Mouse (Mus musculus): ENCODE results near the gene Arhgap21. TPM values are rescaled to one million over a fixed set of nuclear protein-coding genes. Genes with fewer than 3 reads are reported as not detected.

Gene Arhgap21
- polyA plus RNA-seq, 1 experiment from 2014 or later, result 41.5 TPM

- Histone ChIP-seq H3K9ac (replicated peaks) (no peak overlapping the region), H3K36me3 (no peaks in the 10 kb centered on the region), H3K27ac (replicated peaks) (peak overlapping the region; percentile 1), H3K27me3 (no peaks in the 10 kb centered on the region), H3K9me3 (no peaks in the 10 kb centered on the region), H3K4me2 (replicated peaks) (peak overlapping the region; percentile 43), H3K4me3 (peak overlapping the region; percentile 3; the same call in 1 of the 2 replicates), H3K4me1 (peaks cover 70% of the 10 kb centered on the region)
- ATAC-seq (replicated peaks), result no peak
- 66% methylated on average over 5 of the region's 5 CpGs for WGBS
These were observed 5.4 kb downstream of the Arhgap21 start for GRCm38 (mm10) chr2:20963226-20963805.

- Histone ChIP-seq H3K4me1 (peaks cover 70% of the 10 kb centered on the region), H3K36me3 (no peaks in the 10 kb centered on the region), H3K27ac (replicated peaks) (peak overlapping the region; percentile 79), H3K27me3 (no peaks in the 10 kb centered on the region), H3K4me2 (replicated peaks) (peak overlapping the region; percentile 43), H3K9ac (replicated peaks) (peak overlapping the region; percentile 40), H3K4me3 (peak overlapping the region; percentile 20; the same call in 1 of the 2 replicates), H3K9me3 (no peaks in the 10 kb centered on the region)
- 15% methylated on average over 2 of the region's 2 CpGs for WGBS
- peak; percentile 44 for ATAC-seq (replicated peaks)
These were observed 6.4 kb downstream of the Arhgap21 start for GRCm38 (mm10) chr2:20962284-20962683.

- peak overlapping the region; percentile 43 for H3K4me2 ChIP-seq (replicated peaks)
- H3K9me3 ChIP-seq, result no peaks in the 10 kb centered on the region
- 14% methylated on average over 6 of the region's 6 CpGs for WGBS
- peak overlapping the region; percentile 40 for H3K9ac ChIP-seq (replicated peaks)
- no peaks in the 10 kb centered on the region for H3K36me3 ChIP-seq
- ATAC-seq (replicated peaks), result peak; percentile 20; the same call in 1 of the 2 replicates
- peak overlapping the region; percentile 20 for H3K4me3 ChIP-seq
- no peaks in the 10 kb centered on the region for H3K27me3 ChIP-seq
- peaks cover 70% of the 10 kb centered on the region for H3K4me1 ChIP-seq
- peak overlapping the region; percentile 79 for H3K27ac ChIP-seq (replicated peaks)
These were observed 6.9 kb downstream of the Arhgap21 start for GRCm38 (mm10) chr2:20961825-20962224.

- ATAC-seq (replicated peaks), result no peak
- WGBS, result 24% methylated on average over 8 of the region's 8 CpGs
- Histone ChIP-seq H3K27ac (replicated peaks) (peak overlapping the region; percentile 85), H3K4me3 (0 out of 2 replicates have a peak overlapping the region, but pooled peaks have one; percentile 8), H3K36me3 (no peaks in the 10 kb centered on the region), H3K27me3 (no peaks in the 10 kb centered on the region), H3K4me1 (peaks cover 71% of the 10 kb centered on the region), H3K9ac (replicated peaks) (no peak overlapping the region; the same call in 1 of the 2 replicates), H3K4me2 (replicated peaks) (peak overlapping the region; percentile 43), H3K9me3 (no peaks in the 10 kb centered on the region)
These were observed 7.4 kb downstream of the Arhgap21 start for GRCm38 (mm10) chr2:20961295-20961694.

DNA sequence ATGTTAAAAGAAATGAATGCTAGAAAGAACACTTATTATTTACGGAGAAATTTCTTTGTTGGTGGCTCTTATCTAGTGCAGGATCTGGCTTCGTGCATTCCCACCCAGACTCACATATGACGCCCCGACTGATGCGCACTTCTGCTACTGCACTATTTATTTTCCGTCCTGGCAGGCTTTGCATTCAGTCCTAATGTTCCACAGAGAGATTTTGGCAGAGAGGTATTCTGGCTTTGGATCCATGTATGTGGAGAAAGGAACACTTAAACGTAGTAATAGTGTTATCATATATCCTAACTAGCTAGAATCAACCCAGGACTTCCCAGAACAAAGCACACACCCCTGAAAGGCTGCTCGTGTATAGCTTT lies 8.0 kb downstream of the Arhgap21 start:
- 36% methylated on average over 8 of the region's 8 CpGs for WGBS
- H3K4me1 ChIP-seq, result peaks cover 71% of the 10 kb centered on the region

DNA sequence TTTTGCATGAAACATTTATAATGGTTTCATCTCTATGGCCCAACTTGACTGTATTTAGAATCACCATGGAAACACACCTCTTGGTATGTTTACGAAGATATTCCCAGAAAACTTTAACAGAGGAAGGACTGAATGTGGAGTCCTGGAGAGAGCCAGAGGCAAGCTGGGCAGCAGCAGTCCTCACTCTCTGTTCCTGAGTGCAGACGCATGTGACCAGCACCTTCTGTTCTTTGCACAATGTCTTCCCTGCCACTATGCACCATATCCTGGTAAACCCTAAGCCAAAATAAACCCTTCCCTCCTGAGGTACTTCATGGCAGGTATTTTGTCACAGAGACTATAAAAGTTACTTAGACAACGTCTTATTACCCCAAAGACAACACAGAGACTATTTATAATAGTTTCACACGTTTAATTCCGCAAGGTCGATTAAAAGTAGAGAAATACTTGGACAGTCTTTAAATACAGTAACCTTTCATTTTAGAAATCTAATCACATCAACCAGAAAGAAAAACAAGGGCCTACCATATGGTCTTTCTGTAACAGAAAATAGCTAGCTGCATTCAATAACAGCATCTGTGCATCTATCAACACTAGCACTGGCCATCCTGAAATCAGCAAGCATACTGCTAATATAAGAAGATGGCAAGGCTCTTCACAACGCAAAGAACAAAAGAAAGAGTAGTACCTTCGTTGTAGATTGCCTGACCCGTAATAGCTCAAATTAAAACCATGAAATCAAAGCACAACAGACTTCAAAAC lies 8.6 kb downstream of the Arhgap21 start:
- Histone ChIP-seq H3K9ac (replicated peaks) (peak overlapping the region; percentile 32), H3K9me3 (no peaks in the 10 kb centered on the region), H3K27ac (replicated peaks) (peak overlapping the region; percentile 85), H3K27me3 (no peaks in the 10 kb centered on the region), H3K36me3 (no peaks in the 10 kb centered on the region), H3K4me2 (replicated peaks) (peak overlapping the region; percentile 43), H3K4me1 (peaks cover 73% of the 10 kb centered on the region), H3K4me3 (peak overlapping the region; percentile 16)
- ATAC-seq (replicated peaks), result peak; percentile 69
- 36% methylated on average over 9 of the region's 9 CpGs for WGBS

More for the DNA sequence above, 8.0 kb downstream of the Arhgap21 start:
- Histone ChIP-seq H3K9ac (replicated peaks) (peak overlapping the region; percentile 32), H3K4me2 (replicated peaks) (peak overlapping the region; percentile 43), H3K36me3 (no peaks in the 10 kb centered on the region), H3K4me3 (peak overlapping the region; percentile 16), H3K9me3 (no peaks in the 10 kb centered on the region), H3K27me3 (no peaks in the 10 kb centered on the region), H3K27ac (replicated peaks) (peak overlapping the region; percentile 85)
- ATAC-seq (replicated peaks), result no peak

DNA sequence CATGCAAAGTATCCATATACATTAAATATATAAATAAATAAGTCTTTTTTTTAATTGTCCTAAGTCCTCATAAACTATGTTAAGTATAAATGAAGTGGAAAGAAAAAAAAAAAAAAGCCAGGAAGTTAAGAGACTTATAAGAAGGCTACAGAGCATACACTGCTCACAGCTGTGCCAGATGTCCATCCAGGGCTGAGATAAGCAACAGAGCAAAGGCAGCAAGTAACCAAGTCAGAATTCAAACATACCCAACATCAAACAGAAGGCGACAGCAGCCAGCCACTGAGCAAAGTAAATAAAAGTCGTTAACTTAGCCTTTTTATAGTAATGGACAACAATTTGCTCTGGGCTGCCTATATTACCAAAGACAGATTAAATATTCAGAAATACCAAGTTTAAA lies 9.6 kb downstream of the Arhgap21 start:
- peak overlapping the region; percentile 85 for H3K27ac ChIP-seq (replicated peaks)
- H3K36me3 ChIP-seq, result no peaks in the 10 kb centered on the region
- H3K27me3 ChIP-seq, result no peaks in the 10 kb centered on the region
- no peak overlapping the region for H3K4me2 ChIP-seq (replicated peaks)
- ATAC-seq (replicated peaks), result no peak
- no peak overlapping the region for H3K9ac ChIP-seq (replicated peaks)
- H3K4me3 ChIP-seq, result no peak overlapping the region
- peaks cover 68% of the 10 kb centered on the region for H3K4me1 ChIP-seq
- WGBS, result 56% methylated on average over 2 of the region's 2 CpGs
- H3K9me3 ChIP-seq, result no peaks in the 10 kb centered on the region

DNA sequence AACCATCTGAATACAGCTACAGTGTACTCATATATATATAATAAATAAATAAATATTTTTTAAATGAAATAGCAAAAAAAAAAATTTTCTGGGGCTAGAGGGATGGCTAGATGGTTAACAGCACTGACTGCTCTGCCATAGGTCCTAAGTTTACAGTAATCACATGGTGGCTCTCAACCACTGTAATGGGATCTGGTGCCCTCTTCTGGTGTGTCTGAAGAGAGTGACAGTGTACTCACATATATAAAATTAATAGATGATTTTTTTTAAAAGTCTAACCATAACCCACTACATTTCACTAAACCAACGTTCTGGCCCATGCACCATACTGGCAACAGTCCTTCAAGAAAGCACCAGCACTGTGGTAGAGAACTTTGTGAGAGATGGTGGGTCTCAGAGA lies 10.7 kb downstream of the Arhgap21 start:
- H3K4me1 ChIP-seq, result peaks cover 64% of the 10 kb centered on the region
- no peaks in the 10 kb centered on the region for H3K36me3 ChIP-seq
- no peak overlapping the region for H3K9ac ChIP-seq (replicated peaks)
- no peak for ATAC-seq (replicated peaks)
- H3K4me3 ChIP-seq, result no peak overlapping the region
- WGBS, result 91% methylated on average over 1 of the region's 1 CpGs
- no peaks in the 10 kb centered on the region for H3K27me3 ChIP-seq
- H3K27ac ChIP-seq (replicated peaks), result no peak overlapping the region
- H3K9me3 ChIP-seq, result no peaks in the 10 kb centered on the region
- H3K4me2 ChIP-seq (replicated peaks), result no peak overlapping the region

DNA sequence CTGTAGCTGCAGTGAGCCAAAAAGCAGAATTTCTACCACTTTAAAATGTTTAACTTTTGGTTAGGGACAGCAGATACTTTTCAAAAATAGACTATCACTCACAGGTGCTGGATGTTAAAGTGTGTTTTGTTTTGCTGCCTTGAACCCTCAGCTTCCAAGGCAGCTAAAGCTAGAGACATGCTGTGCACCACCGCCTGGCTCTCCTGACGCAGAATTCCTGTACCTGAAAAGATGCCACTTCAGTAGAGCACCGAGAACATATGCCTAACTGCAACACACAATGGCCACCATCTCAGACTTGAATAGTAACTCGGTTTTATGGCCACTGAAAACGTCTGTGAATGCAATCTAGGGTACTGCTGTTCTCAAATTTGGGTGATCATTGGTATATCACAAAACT lies 12.0 kb downstream of the Arhgap21 start:
- H3K4me3 ChIP-seq, result no peak overlapping the region
- WGBS, result 60% methylated on average over 5 of the region's 5 CpGs

DNA sequence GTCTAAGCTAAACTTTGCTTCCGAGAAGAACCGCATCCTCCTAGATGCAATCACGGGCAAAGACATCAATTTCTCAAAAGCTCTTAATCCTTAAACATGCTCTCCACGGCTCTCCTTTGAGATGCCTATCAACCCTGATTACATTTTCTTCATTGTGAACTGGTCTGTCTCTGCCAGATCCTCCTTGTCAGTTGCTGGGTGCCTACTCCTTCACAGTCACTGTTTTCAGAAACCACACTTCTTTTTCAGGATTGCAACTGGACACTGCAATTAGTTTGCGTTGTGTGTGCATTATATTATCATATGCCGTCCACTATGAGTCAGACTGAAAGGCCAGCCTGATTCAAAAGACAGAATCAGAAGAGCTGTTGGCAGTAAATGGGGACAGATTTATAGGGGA lies 12.7 kb downstream of the Arhgap21 start:
- no peak for ATAC-seq (replicated peaks)
- no peaks in the 10 kb centered on the region for H3K36me3 ChIP-seq
- no peak overlapping the region for H3K4me3 ChIP-seq
- H3K9ac ChIP-seq (replicated peaks), result no peak overlapping the region
- WGBS, result 23% methylated on average over 6 of the region's 6 CpGs
- H3K27me3 ChIP-seq, result no peaks in the 10 kb centered on the region
- H3K4me2 ChIP-seq (replicated peaks), result no peak overlapping the region
- no peaks in the 10 kb centered on the region for H3K9me3 ChIP-seq
- H3K27ac ChIP-seq (replicated peaks), result peak overlapping the region; percentile 39
- H3K4me1 ChIP-seq, result peaks cover 49% of the 10 kb centered on the region

More for the DNA sequence above, 12.0 kb downstream of the Arhgap21 start:
- H3K9ac ChIP-seq (replicated peaks), result no peak overlapping the region
- H3K27me3 ChIP-seq, result no peaks in the 10 kb centered on the region
- H3K27ac ChIP-seq (replicated peaks), result no peak overlapping the region
- no peak for ATAC-seq (replicated peaks)
- no peaks in the 10 kb centered on the region for H3K9me3 ChIP-seq
- H3K4me2 ChIP-seq (replicated peaks), result no peak overlapping the region
- peaks cover 54% of the 10 kb centered on the region for H3K4me1 ChIP-seq
- H3K36me3 ChIP-seq, result no peaks in the 10 kb centered on the region

DNA sequence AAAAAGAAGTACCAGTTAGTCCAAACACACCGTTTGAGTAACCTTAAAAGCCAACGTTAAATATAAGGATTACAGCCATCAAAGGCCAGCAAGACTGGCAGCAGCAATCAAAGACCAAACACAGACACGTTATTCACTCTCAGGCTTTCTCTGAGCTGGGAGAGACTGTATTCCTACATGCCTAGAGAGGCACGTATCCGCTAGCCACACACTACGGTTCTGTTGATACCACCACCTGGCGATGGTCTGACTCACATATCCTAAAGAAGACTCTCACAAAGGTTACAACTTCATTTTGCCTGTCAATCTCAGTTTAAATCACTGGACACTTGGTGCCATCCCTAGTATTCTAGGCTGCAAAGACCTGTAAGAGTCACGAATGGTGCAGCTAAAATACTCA lies 13.3 kb downstream of the Arhgap21 start:
- Histone ChIP-seq H3K4me3 (no peak overlapping the region), H3K4me1 (peaks cover 50% of the 10 kb centered on the region), H3K9me3 (no peaks in the 10 kb centered on the region), H3K4me2 (replicated peaks) (no peak overlapping the region), H3K9ac (replicated peaks) (no peak overlapping the region), H3K27me3 (no peaks in the 10 kb centered on the region), H3K36me3 (no peaks in the 10 kb centered on the region), H3K27ac (replicated peaks) (peak overlapping the region; percentile 39; the same call in 1 of the 2 replicates)
- ATAC-seq (replicated peaks), result no peak
- 59% methylated on average over 8 of the region's 8 CpGs for WGBS

DNA sequence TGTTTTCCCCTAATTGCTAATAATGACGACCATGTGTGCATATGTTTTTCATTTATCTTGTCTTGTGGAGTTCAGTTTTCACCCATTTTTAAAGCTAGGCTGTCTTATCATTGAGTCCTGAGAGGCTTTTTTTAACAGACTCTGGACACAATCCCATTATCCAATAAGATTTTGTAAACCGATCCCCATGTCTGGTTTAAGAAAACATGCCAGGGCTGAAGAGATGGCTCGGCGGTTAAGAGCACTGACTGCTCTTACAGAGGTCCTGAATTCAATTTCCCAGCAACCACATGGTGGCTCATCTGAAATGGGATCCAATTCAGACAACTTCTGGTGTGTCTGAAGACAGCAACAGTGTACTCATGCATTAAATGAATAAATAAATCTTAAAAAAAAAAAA lies 16.0 kb downstream of the Arhgap21 start:
- Histone ChIP-seq H3K4me3 (no peak overlapping the region), H3K27me3 (no peaks in the 10 kb centered on the region), H3K4me2 (replicated peaks) (no peak overlapping the region), H3K36me3 (no peaks in the 10 kb centered on the region), H3K9ac (replicated peaks) (no peak overlapping the region), H3K4me1 (peaks cover 37% of the 10 kb centered on the region), H3K9me3 (no peaks in the 10 kb centered on the region), H3K27ac (replicated peaks) (no peak overlapping the region)
- WGBS, result 54% methylated on average over 4 of the region's 4 CpGs
- ATAC-seq (replicated peaks), result no peak
